Mouse (Mus musculus) gastrocnemius, postnatal 14 days (tissue): Measurements from ENCODE around the gene Dhcr24. TPM values are rescaled to one million over a fixed set of nuclear protein-coding genes. Genes with fewer than 3 reads are reported as not detected.

Source experiments
- DNase-seq: peaks from one replicate; pipeline ENCODE4 v3.0.0; 2021; ENCODE audit warnings: mixed read lengths
- intact Hi-C: fragments of 180-260 bp; cut with DNase I; formaldehyde crosslinking; loops from one replicate; pipeline ENCODE4 v1.15.1; 2025; ENCODE audit warnings: low total_unique reads
- total RNA-seq, 2 experiments: library from RNA; stranded (reverse); gene quantifications; 2 replicates each; pipeline ENCODE4 v1.2.3; 2021

Dhcr24 gene
- total RNA-seq, 2 experiments from 2014 or later, result 3.1 to 10.9 TPM

DNA sequence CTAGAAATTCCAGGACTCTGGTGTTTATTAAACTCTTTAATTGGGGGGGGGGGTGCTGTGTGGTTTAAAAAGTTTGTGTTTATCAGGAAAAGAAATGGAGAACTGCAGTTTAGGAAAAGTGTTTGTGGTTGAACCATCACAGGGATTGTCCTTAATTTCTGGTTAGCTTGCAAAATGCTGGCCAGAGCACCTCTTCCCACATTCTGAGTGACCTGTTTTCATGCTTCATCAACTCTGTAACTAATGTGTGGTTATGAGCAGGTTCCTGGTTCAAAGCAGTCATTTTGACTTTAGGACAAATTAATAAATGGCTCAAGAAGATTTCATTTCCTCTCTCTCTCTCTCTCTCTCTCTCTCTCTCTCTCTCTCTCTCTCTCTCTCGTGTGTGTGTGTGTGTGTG lies 2.9 kb upstream of the Dhcr24 start:
- intact Hi-C loops, result no loop called here
- DNase-seq, result no peak

DNA sequence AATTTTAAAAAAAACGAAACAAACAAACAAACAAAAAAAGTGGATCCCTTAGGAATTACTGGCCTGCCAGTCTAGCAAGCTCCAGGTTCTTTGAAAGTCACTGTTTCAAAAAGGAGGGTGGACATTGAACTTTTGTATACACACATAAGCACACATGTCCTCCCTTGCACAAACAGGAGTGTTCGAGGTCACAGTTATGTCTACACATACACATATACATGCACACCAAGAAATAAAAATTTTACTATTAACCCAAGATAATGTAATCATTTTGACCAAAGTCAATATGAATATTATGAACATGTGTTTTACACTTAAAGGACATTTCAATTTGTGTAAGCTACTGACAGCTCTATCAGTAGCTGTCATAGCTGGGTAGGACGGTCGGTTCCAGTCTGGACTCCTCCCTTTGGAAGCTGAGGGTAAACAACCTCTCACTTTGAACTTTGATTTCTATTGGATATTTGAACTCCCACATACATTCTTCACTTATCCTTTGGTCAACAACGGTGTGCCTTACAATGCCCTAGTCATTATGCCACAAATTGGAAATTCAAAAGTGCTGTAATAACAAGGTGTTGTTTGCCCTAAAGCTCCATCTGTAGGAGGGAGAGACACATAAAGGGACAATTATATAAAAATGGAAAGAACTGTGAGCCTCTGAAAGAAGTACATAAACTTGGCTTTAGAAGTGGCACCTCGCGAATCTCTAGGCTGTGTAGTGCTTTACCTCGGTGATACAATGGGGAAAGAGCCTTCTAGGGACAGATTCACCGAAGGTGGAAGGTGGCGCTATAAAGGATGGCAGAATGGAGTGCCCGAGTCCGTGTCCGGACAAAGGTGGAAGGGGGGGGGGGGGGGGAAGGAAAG lies 1.3 kb upstream of the Dhcr24 start:
- DNase-seq, result no peak

DNA sequence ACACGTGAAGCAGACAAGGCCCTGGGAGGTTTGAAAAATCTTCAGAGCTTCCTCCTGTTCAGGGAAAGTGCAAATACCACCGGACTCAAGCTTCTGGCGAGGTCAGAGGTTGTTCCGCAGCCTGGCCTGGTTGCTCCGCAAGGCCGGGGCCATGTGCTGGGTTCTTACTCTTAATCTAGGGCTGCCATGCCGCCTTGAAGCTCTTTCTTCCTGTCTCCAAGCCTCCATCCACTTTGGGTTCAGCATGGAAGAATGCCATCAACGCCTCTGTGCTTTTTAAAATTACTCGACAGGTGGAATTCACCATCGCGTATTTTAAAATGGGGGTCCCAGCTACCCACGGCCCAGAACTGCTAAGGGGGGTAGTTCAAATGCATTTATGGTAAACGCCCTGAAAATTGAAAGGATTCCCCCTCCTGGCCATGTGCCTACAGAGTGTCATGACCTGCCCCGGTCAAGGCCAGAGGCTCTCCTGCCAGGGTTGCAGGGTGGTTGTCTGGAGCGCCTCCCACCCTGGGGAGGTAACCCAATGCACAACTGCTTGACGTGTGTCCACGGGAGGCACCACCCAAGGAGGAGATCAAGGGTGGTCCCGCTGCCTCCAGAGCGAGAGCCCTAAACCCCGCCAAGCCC lies 509 bp upstream of the Dhcr24 start:
- no peak for DNase-seq
- intact Hi-C loops, result no loop called here

More for the DNA sequence above, 1.3 kb upstream of the Dhcr24 start:
- intact Hi-C loops, result no loop called here

DNA sequence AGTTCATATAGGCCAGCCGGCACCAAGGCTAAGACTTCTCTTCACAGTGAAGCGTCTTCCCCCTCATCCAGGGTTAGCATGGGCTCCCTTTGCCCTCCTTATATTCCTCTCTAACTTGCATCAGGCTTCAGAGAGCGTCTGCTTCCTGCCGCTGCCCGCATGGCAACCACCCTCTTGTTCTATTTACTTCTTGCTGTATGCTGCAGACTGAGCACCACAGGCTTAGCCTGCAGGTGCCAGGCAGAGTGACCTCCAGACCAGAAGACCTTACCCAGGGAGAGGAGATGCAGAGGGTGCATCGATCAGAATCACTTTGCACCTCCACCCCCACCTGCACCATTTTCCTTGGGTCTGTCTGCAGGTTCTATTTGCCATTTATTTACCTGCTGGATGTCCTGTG lies 1.2 kb downstream of the Dhcr24 start:
- no peak for DNase-seq
- intact Hi-C loops, result no loop called here

DNA sequence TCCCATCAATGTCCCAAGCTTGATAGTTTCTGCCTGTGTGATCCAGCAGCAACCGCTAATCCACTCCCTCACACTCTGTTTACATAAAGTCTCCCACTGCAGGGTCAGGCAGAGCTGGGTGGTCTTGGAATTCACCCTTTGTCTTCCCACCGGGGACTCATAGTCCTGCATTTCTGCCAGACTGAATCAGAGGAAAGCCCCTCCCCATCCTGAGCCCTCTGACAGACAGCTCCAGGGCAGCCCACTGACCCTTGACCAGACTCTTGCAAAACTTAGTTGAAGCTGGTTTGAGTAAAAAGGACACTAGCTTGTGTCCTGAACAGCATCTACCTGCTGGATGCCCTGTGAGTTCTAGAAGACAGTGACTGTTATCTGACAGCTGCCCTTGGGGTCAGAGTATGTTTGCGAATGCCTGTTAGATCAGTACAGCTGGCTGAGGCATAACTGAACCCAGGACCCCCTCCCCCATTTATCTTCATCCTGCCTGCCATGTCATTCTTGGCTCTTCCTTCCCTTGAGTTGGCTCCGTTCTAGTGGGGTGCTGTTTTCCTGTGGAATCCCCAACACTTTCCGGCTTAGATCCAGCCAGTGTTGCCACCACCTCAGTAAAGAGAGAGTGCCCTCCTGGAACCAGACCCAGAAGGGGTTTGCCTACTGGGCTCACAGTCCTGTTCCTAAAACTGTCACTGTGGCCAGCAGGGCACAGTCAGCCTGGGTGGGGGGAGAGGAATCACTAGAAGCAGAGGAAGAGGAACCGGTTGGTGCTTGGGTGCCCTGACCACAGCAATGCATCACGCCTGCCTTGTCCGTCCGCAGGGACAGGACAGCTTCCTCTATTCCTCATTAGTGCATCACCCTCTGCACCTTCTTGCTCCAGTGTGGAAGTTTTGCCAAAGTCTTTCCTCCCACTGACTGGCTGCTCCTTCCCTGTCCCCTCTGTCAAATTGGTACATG lies 2.3 kb downstream of the Dhcr24 start:
- no peak for DNase-seq
- intact Hi-C loops, result no loop called here

DNA sequence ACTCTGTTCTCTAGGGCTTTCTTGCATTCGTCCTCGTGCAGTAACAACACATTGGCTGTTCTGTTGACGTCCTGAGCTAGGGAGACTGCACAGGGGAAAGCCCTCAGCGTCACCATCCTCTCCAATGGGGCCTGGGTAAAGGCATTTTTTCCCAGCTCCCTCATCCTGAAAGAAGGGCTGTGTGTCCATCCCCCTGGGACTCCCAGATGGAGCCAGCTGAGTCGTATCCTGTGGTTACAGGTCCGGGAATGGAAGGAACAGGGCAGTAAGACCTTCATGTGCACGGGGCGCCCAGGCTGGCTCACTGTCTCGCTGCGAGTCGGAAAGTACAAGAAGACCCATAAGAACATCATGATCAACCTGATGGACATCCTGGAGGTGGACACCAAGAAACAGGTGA lies 3.3 kb downstream of the Dhcr24 start:
- intact Hi-C loops, result no loop called here
- no peak for DNase-seq

DNA sequence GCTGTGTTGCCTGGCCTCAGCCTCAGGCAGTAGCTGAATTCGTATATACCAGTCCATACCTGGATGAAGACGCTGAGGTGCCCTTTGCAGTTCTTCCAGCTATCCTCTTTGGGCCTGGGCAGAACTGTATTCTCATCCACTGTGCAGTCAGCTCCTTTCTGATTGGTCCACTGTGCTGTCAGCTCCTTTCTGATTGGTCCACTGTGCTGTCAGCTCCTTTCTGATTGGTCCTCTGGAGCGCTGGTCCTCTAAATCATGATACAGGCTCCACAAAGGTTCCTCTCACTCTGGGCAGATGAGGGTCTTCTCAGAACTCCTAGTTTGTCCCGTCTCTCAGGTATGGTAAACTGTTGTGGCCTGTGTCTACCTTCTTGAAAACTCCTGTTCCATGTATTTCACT lies 8.8 kb downstream of the Dhcr24 start:
- intact Hi-C loops, result no loop called here
- DNase-seq, result no peak

DNA sequence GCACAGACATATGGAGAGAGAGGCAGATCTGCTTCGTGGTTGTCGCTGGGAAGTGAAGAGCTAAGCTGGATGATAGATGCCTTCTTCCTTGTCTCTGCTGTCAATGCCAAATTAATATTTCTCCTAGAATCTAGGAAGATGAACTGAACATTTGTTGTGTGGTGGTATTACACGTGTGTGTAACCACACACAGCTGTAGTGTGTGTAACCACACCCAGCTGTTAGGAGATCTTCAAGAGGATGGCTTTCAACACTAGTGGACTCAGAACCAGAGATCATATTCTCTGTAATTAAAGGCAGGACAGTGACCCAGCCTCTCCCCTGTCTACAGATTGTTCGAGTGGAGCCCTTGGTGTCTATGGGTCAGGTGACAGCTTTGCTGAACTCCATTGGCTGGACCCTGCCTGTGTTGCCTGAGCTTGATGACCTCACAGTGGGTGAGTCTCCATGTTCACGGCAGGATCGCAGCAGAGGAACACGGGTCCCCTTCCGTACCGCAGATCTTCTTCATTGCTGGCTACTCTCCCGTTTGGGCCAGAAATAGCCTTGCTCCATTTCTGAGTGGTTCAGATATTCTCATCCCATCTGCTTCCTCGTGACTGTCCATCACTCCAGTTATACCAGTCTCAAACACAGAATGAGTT lies 10.4 kb downstream of the Dhcr24 start:
- DNase-seq, result no peak
- intact Hi-C loops, result no loop called here

DNA sequence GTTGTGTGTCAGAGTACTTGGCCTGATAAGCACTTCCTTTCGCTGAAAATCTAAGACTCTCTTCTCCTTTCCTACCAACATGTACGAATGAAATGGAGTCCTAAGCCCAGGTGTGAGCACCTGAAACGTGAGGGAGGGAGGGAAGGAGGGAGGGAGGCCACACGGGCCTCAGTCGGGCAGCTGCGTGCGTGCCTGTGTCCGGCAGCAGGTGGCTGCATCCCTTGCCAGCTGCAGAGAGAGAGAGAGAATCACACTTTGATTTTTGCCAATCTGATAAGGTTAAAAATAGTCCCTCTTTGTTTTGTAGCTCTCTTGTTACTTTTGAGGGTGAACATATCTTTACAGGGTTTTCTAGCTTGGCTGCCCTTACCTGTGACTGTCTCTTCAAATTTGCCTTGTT lies 14.2 kb downstream of the Dhcr24 start:
- intact Hi-C loops, result no loop called here
- DNase-seq, result no peak

DNA sequence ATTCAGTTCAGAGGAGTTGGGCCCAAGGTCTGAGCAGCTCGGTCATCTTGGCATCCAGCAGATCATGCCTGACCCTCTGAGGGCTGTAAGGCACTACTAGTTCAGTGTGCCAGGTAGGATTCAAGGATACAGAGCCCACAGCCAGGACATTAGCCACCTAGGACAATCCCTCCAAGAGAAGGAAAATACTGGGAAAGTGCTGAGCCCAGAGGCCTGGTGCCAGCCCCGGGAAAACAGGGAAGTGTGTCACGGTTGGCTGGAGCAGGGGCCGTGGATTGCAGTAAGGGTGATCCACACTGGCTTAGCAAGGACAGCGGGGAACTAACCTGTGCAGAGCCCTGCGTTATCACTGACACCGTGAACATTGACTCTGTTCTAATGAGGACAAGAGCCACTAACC lies 16.7 kb downstream of the Dhcr24 start:
- intact Hi-C loops, result no loop called here
- DNase-seq, result no peak

DNA sequence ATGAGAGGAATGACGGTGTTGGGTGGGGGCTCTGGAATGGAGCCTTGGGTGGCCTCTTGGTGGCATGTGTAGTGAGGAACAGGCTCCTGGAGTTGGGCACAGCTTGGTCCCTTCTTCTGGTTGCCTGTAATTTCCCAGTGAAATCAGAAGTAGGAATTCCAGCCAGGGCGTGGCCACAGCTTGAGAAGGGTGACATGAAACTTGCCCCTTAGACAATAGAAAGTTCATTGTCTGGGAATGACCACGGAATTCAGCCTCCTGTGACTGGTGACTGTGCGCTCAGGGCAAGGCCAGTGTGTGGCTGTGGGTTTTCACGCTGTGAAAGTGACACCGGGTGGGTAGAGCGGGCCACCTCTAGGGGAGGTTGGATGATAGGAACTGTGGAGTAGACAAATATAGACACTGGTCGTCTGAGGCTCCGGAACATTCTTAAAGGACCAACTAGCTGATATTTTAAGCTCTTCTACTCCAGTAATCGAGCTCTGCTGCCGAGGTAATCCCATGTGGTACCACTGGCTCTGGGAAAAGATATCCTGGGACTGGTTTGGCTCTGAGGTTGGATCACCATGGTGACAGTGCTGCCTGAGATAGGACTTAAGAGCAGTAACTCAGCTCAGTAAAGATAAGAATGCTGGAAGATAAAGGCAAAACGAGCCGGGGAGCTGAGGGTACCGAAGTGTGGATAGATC lies 20.5 kb downstream of the Dhcr24 start:
- intact Hi-C loops, result no loop called here
- DNase-seq, result no peak

DNA sequence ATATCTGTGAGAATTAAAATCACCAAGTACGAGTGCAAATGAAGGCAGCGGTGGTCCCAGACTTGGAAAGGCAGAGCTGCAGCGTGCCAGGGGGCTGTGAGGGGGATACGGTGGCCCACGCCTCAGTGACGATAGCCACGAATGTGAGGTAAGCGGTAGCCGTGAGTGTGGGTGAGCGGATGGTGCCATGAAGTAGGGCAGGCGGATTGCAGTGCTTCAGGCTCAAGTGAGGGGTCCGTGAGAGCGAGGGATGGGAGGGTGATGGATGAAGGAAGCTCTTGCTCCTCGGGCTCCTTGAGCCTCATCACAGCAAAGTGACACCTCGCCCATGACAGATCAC lies 21.0 kb downstream of the Dhcr24 start:
- intact Hi-C loops, result no loop called here
- no peak for DNase-seq

DNA sequence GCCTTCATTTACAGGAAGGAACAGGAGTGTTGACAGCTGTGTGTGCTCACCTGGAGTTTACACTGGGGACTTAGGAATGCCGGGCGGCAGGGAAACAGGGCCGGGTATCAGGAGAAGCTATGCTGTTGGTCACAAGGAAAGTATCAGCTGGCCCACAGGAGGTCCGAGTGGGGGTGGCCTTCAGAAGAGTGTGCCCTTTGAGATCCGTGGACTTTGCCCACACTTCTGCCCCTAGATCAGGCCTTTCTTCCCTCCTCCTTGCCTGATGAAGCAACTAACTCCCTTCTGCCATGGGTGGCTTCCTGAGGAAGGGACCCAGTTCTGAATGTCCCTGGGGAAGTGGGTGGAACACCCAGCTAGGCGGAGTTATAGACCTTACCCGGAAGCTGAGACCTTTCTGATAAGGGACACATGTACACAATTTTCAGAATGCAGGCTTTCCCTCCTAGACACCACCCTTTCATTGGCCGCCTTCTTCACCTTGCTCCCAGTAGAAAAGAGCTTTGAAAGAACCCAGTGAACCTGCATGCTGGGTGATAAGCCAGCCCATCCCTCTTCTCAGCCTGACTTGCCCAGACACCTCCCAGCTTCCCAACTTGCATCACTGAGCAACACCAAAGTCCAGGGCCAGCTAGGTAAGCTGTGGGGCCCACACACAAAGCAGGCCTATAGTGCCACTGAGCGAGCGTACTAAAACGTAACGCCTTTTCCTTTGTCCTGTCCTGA lies 21.8 kb downstream of the Dhcr24 start:
- intact Hi-C loops, result no loop called here
- no peak for DNase-seq

DNA sequence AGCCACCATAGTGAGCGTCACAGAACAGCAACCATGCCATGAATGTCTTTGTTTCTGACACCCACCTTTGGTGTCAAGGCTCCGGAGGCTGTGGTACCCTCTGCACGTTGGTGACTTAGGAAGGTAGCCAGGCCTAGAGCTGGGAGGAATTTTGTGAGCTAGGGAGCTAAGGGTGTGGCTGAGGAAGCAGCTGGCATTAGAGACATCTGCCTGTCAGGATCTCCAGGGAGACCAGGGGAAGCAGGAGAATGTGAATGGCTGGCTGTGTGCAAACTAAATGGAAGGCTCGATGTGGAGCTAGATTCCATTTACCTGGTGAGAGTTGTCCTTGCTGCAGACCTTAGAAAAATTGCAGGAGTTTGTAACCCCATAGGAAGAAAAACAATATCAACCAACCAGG lies 23.8 kb downstream of the Dhcr24 start:
- no peak for DNase-seq
- intact Hi-C loops, result no loop called here

DNA sequence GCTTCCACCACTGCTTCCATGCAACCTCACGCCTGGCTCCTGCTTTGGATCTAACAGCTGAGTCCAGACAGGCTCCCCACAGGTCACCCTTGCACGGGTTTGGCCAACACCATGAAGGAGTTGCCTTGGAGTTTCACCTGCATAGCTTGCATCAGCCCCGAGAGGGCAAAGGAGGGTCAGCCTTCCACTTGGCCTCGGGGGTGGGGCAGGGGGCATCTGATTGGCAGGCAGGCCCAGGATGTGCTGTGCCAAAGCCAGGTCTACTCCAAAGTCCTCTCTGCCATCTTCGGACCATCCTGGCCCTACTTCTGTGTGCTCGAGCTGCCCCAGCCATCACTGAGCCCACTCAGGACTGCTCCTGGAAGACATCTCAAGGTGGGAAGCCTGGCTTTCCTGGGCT lies 26.2 kb downstream of the Dhcr24 start:
- intact Hi-C loops, result no loop called here
- no peak for DNase-seq

DNA sequence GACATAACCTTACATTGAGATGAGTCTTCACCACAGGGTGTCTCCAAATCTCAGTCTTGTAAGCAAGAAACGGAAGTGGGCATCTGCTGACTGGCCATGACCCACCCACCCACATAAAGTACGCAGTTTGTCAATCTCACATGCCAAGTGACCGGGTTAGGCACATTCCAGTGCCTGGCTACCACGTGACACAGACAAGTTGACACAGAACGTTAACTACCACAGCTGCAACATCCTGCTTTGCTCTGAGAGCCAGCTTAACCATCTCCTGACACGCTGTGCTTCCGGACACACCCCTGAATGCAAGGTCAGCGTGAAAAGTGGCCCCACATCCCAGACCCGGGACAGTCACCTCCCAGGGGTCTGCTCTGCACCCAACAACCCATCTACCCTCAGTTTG lies 29.3 kb downstream of the Dhcr24 start:
- intact Hi-C loops, result no loop called here
- no peak for DNase-seq

DNA sequence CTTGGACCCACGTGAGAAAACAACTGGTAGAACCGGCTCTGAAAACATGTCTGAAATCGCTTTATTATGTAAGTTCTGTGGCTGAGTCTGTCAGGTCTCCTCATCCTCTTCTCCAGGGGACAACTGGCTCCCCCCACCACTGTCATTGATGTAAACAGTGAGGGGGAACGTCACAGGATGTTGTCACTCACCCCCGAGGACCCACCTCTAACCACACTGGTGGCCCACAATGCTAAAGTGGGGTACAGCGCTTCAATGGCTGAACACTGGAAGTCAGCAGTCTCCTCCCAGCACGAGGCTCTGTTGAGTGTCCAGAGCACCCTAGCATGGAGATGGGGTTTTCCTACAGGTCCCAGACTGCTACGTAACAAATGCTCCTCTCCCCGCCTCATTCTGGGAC lies 30.0 kb downstream of the Dhcr24 start:
- no peak for DNase-seq
- intact Hi-C loops, result no loop called here

DNA sequence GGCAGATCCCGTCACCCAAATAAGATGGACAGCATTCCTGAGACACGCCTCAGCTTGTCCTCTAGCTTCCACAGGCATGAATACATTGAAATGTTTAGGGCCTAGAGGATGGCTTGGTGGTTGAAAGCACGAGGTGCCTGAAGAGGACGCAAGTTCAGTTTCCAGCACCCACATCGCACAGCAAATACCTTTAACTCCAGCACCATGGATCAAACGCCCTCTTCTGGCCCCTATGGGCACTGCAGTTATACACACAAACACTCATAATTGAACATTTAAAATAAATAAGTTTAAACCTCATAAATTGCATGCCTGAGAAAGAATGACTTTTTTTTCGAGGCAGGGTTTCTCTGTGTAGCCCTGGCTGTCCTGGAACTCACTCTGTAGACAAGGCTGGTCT lies 32.8 kb downstream of the Dhcr24 start:
- no peak for DNase-seq
- intact Hi-C loops, result no loop called here

DNA sequence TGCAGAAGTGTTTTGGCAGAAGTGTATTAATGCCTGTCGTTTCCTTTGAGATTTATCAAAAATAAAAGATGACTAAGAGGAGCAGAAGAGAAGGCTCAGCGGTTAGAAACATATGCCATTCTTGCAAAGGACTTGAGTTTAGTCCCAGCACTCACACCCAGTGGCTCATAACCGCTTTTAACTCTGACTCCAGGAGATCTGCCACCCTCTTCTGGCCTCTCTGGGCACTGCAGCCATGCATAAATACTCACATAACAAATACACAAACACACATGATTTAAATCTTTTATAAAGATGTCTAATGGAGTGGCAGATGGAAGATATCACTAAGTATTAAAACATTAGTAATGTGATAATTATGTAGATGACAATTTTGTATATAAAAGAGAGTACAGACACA lies 35.4 kb downstream of the Dhcr24 start:
- DNase-seq, result no peak
- intact Hi-C loops, result no loop called here
